Mouse (Mus musculus): ENCODE results near the gene Fem1b. TPM values are rescaled to one million over a fixed set of nuclear protein-coding genes. Genes with fewer than 3 reads are reported as not detected.
"Not testable (repeated sequence)": the region's sequence is repeated elsewhere in the genome, so short reads cannot be mapped to it uniquely, and the experiment has no call there.

Gene Fem1b
- 10 to 100 TPM; 37.7 to 43.6 TPM for total RNA-seq (2021)
- long read RNA-seq, experiment 1, full-length matches to known transcripts = 4 of 6 reads
- long read RNA-seq, experiment 1, partial matches to known transcripts = 0 of 6 reads
- long read RNA-seq, experiment 1, other reads (novel, unspliced or antisense) = 2 of 6 reads
- long read RNA-seq, experiment 2, full-length matches to known transcripts = 5 of 8 reads
- long read RNA-seq, experiment 2, partial matches to known transcripts = 0 of 8 reads
- long read RNA-seq, experiment 2, other reads (novel, unspliced or antisense) = 3 of 8 reads

GRCm38 (mm10) chr9:62811516-62812121, at the start of gene Fem1b:
TSS of gene Fem1b (minus strand) at chr9:62811934.
- peak; percentile 90 to 92 for DNase-seq

GRCm38 (mm10) chr9:62860866-62861265, 49.1 kb upstream of the Fem1b start:
- no peak for DNase-seq

GRCm38 (mm10) chr9:62860102-62860501, 48.4 kb upstream of the Fem1b start:
- not testable (repeated sequence) for DNase-seq

- no peak for DNase-seq
These were observed 46.7 kb upstream of the Fem1b start for GRCm38 (mm10) chr9:62858266-62859019.

GRCm38 (mm10) chr9:62857719-62858261, 46.1 kb upstream of the Fem1b start, which contains the start of gene Calml4:
TSS of gene Calml4 (plus strand) at chr9:62858080.
- peak; percentile 89 to 91 for DNase-seq

GRCm38 (mm10) chr9:62857216-62857615, 45.5 kb upstream of the Fem1b start:
- peak in 1 of 2 experiments; percentile 27 for DNase-seq

- DNase-seq = no peak
These were observed 42.7 kb upstream of the Fem1b start for GRCm38 (mm10) chr9:62854483-62854882.

- no peak for DNase-seq
These were observed 39.8 kb upstream of the Fem1b start for GRCm38 (mm10) chr9:62851571-62851970.

- DNase-seq = peak in 1 of 2 experiments; percentile 49
These were observed 36.9 kb upstream of the Fem1b start for GRCm38 (mm10) chr9:62848641-62849040.

- DNase-seq = peak; percentile 89 to 91
These were observed 36.0 kb upstream of the Fem1b start for GRCm38 (mm10) chr9:62847694-62848093.

- DNase-seq = no peak
These were observed 32.7 kb upstream of the Fem1b start for GRCm38 (mm10) chr9:62844461-62844860.

GRCm38 (mm10) chr9:62843356-62844024, 31.8 kb upstream of the Fem1b start:
- DNase-seq = no peak

GRCm38 (mm10) chr9:62839172-62839770, 27.5 kb upstream of the Fem1b start:
- no peak for DNase-seq

- peak; percentile 82 to 83 for DNase-seq
These were observed 26.9 kb upstream of the Fem1b start, which contains the start of gene Cln6 for GRCm38 (mm10) chr9:62838506-62839171. TSS of gene Cln6 (plus strand) at chr9:62838785.

GRCm38 (mm10) chr9:62838146-62838505, 26.4 kb upstream of the Fem1b start:
- no peak for DNase-seq

- no peak for DNase-seq
These were observed 25.9 kb upstream of the Fem1b start for GRCm38 (mm10) chr9:62837611-62838010.

- no peak for DNase-seq
These were observed 24.1 kb upstream of the Fem1b start for GRCm38 (mm10) chr9:62835705-62836446.

- no peak for DNase-seq
These were observed 23.2 kb upstream of the Fem1b start for GRCm38 (mm10) chr9:62834906-62835305.

GRCm38 (mm10) chr9:62829877-62830276, 18.1 kb upstream of the Fem1b start:
- DNase-seq = no peak

- peak; percentile 98 to 99 for DNase-seq
These were observed 16.9 kb upstream of the Fem1b start for GRCm38 (mm10) chr9:62828662-62829086.

Data from adrenal gland, postnatal 36 days (tissue).